Mouse (Mus musculus): Measurements from ENCODE around the gene Uba1. TPM values are rescaled to one million over a fixed set of nuclear protein-coding genes. Genes with fewer than 3 reads are reported as not detected.

Gene Uba1
- total RNA-seq, 2 experiments from 2014 or later, result 307 to 320 TPM

GRCm38 (mm10) chrX:20728681-20729080 lies 70.6 kb downstream of the Uba1 start:
- DNase-seq, result no peak

GRCm38 (mm10) chrX:20730048-20730447 lies 71.9 kb downstream of the Uba1 start:
- DNase-seq, result peak; percentile 37

Other genes with a start within 250 kb of the Uba1 start
- 1 to 10 TPM; 4.8 to 6.5 TPM for gene Jade3, start 232.6 kb upstream of the Uba1 start, total RNA-seq (2021)
- gene Rgn, start 108.5 kb upstream of the Uba1 start, total RNA-seq (2021), result 10 to 100 TPM; 40.7 to 74.4 TPM
- 10 to 100 TPM; 31.3 to 34.2 TPM for gene Rbm10, start 40.8 kb upstream of the Uba1 start, total RNA-seq (2021)
- 100 to 1,000 TPM; 446 to 511 TPM for gene Ndufb11, start 40.7 kb upstream of the Uba1 start, total RNA-seq (2021)
- gene Cdk16, start 29.6 kb downstream of the Uba1 start, total RNA-seq (2021), result 100 to 1,000 TPM; 145 to 183 TPM
- 10 to 100 TPM; 18.9 to 28.3 TPM for gene Usp11, start 45.6 kb downstream of the Uba1 start, total RNA-seq (2021)
- 100 to 1,000 TPM in 1 of 2 experiments, 10 to 100 TPM in 1; 85.2 to 118 TPM for gene Araf, start 139.5 kb downstream of the Uba1 start, total RNA-seq (2021)
- gene Timp1, start 211.8 kb downstream of the Uba1 start, total RNA-seq (2021), result 10 to 100 TPM; 21.8 to 23.3 TPM